Mouse (Mus musculus): ENCODE results near the gene Phldb3.

GRCm38 (mm10) chr7:24571071-24571470 lies 39.5 kb upstream of the Phldb3 start:
- TF ChIP-seq POLR2A (IDR thresholded peaks at IDR 0.05; ENCODE audit: borderline replicate concordance, extremely low read depth, low read depth, low read length) (no peak), CTCF (IDR thresholded peaks at IDR 0.05; ENCODE audit: insufficient read depth, low read length) (no peak)
